Mouse (Mus musculus) stomach, embryonic 16.5 days (tissue): ENCODE results near the gene Slc43a2. TPM values are rescaled to one million over a fixed set of nuclear protein-coding genes. Genes with fewer than 3 reads are reported as not detected.
A peak's percentile ranks its signal among the peaks of the same experiment; 100 is the strongest.

Experiments
- ATAC-seq: fragments of 200-750 bp; cut with Nextera tagmentation; 2 replicates; pipeline ENCODE4 v1.8.0; 2017; ENCODE audit warnings: moderate number of reproducible peaks, moderate TSS enrichment; ENCODE audit not compliant: insufficient read depth, low FRiP score
- H3K27ac ChIP-seq: fragments of 300-500 bp; sonication (generic); 2 replicates; pipeline ENCODE4 v1.5.1; 2014; ENCODE audit warnings: low read length
- H3K27me3 ChIP-seq: fragments of 300-500 bp; sonication (generic); 2 replicates; pipeline ENCODE4 v1.6.1; 2014; ENCODE audit warnings: low read length, control low read depth, mixed read lengths; ENCODE audit not compliant: control insufficient read depth, insufficient read depth
- H3K36me3 ChIP-seq: fragments of 300-500 bp; sonication (generic); 2 replicates; pipeline ENCODE4 v1.6.1; 2014; ENCODE audit warnings: low read length; ENCODE audit not compliant: control insufficient read depth, insufficient read depth
- H3K4me1 ChIP-seq: fragments of 300-500 bp; sonication (generic); 2 replicates; pipeline ENCODE4 v1.6.1; 2014; ENCODE audit warnings: low read length, control low read depth, mixed read lengths; ENCODE audit not compliant: control insufficient read depth, insufficient read depth
- H3K4me2 ChIP-seq: fragments of 300-500 bp; sonication (generic); 2 replicates; pipeline ENCODE4 v1.6.1; 2014; ENCODE audit warnings: low read depth, low read length, mixed read lengths
- H3K4me3 ChIP-seq: fragments of 300-500 bp; sonication (generic); replicated peaks from 2 replicates; pipeline ENCODE4 v1.5.1; 2014; ENCODE audit warnings: mild to moderate bottlenecking, low read length
- H3K9ac ChIP-seq: fragments of 300-500 bp; sonication (generic); 2 replicates; pipeline ENCODE4 v1.6.1; 2014; ENCODE audit warnings: low read length
- H3K9me3 ChIP-seq: fragments of 300-500 bp; sonication (generic); replicated peaks from 2 replicates; pipeline ENCODE4 v1.6.1; 2016; ENCODE audit warnings: low read length, control low read depth; ENCODE audit not compliant: control insufficient read depth
- WGBS: fragments of 180-500 bp; shearing (Covaris S2); extraction: QIAGEN DNeasy Blood & Tissue Kit; methylation state at CpG from one replicate; pipeline ENCODE4 v1.1.7; 2014; 5-methylcytosine and 5-hydroxymethylcytosine counted together
- microRNA-seq: library from miRNA; unstranded; fragments of <30 nt; microRNA quantifications from one replicate; pipeline ENCODE4, GENCODE M21; 2016
- polyA plus RNA-seq: library from polyadenylated mRNA; unstranded; fragments of >200 nt; fragmentation: Nextera tagmentation; extraction: Ambion mirVana; gene quantifications from 2 replicates; pipeline ENCODE4 v1.2.1, GENCODE M21; 2015

The Slc43a2 gene
- polyA plus RNA-seq, 1 experiment from 2014 or later = 5.0 TPM

GRCm38 (mm10) chr11:75621426-75621825 is 89.9 kb downstream of the Slc43a2 start:
- H3K27ac ChIP-seq = peak overlapping the region; percentile 3; the same call in 1 of the 2 replicates
- 65% methylated on average over 2 of the region's 2 CpGs for WGBS
- no peaks in the 10 kb centered on the region for H3K9me3 ChIP-seq
- no peak for ATAC-seq
- peaks cover 32% of the 10 kb centered on the region for H3K36me3 ChIP-seq
- H3K27me3 ChIP-seq = no peaks in the 10 kb centered on the region
- no peak overlapping the region for H3K4me2 ChIP-seq
- peaks cover 5% of the 10 kb centered on the region; the same call in 1 of the 2 replicates for H3K4me1 ChIP-seq
- H3K4me3 ChIP-seq = no peak overlapping the region
- no peak overlapping the region for H3K9ac ChIP-seq

- no peak overlapping the region for H3K4me2 ChIP-seq
- H3K9me3 ChIP-seq = no peaks in the 10 kb centered on the region
- H3K4me3 ChIP-seq = no peak overlapping the region
- H3K9ac ChIP-seq = no peak overlapping the region
- H3K36me3 ChIP-seq = peaks cover 33% of the 10 kb centered on the region
- peaks cover 5% of the 10 kb centered on the region; the same call in 1 of the 2 replicates for H3K4me1 ChIP-seq
- no peak for ATAC-seq
- WGBS = 76% methylated on average over 2 of the region's 2 CpGs
- no peaks in the 10 kb centered on the region for H3K27me3 ChIP-seq
- no peak overlapping the region for H3K27ac ChIP-seq
Observed at GRCm38 (mm10) chr11:75622588-75623329, 91.3 kb downstream of the Slc43a2 start.

- Histone ChIP-seq H3K27me3 (no peaks in the 10 kb centered on the region), H3K27ac (peak overlapping the region; percentile 58), H3K4me3 (no peak overlapping the region), H3K4me1 (peaks cover 5% of the 10 kb centered on the region; the same call in 1 of the 2 replicates), H3K9me3 (no peaks in the 10 kb centered on the region), H3K4me2 (no peak overlapping the region), H3K9ac (no peak overlapping the region), H3K36me3 (peaks cover 39% of the 10 kb centered on the region)
- WGBS = 67% methylated on average over 2 of the region's 2 CpGs
- no peak for ATAC-seq
Observed at GRCm38 (mm10) chr11:75624102-75624554, 92.6 kb downstream of the Slc43a2 start.

GRCm38 (mm10) chr11:75625820-75626219 is 94.3 kb downstream of the Slc43a2 start:
- H3K27ac ChIP-seq = no peak overlapping the region
- WGBS = 93% methylated on average over 4 of the region's 4 CpGs
- H3K9ac ChIP-seq = no peak overlapping the region
- no peak overlapping the region for H3K4me3 ChIP-seq
- H3K9me3 ChIP-seq = no peaks in the 10 kb centered on the region
- H3K4me2 ChIP-seq = no peak overlapping the region
- H3K27me3 ChIP-seq = no peaks in the 10 kb centered on the region
- H3K4me1 ChIP-seq = peaks cover 10% of the 10 kb centered on the region; the same call in 1 of the 2 replicates
- ATAC-seq = no peak
- peaks cover 29% of the 10 kb centered on the region for H3K36me3 ChIP-seq

Small RNA genes lying within 50 kb of the gene (microRNA-seq; reads per million reads assigned to microRNA genes)
- gene Mir3971 = not detected

Other genes with a start within 250 kb of the Slc43a2 start
- 111 and 112 TPM in 2 replicates for gene Rpa1, start 183.4 kb upstream of the Slc43a2 start, polyA plus RNA-seq
- gene Smyd4, start 183.3 kb upstream of the Slc43a2 start, polyA plus RNA-seq = 8.1 and 9.8 TPM in 2 replicates
- gene Serpinf1, start 109.0 kb upstream of the Slc43a2 start, polyA plus RNA-seq = 60.2 and 72.8 TPM in 2 replicates
- 65.3 and 68.3 TPM in 2 replicates for gene Serpinf2, start 92.1 kb upstream of the Slc43a2 start, polyA plus RNA-seq
- gene Wdr81, start 77.0 kb upstream of the Slc43a2 start, polyA plus RNA-seq = 6.8 and 7.0 TPM in 2 replicates
- 22.7 and 22.9 TPM in 2 replicates for gene Tlcd2, start 70.0 kb upstream of the Slc43a2 start, polyA plus RNA-seq
- 42.4 and 43.8 TPM in 2 replicates for gene Prpf8, start 44.9 kb upstream of the Slc43a2 start, polyA plus RNA-seq
- gene Rilp, start 21.6 kb upstream of the Slc43a2 start, polyA plus RNA-seq = 1.4 and 1.7 TPM in 2 replicates
- 6.2 and 6.7 TPM in 2 replicates for gene Scarf1, start 18.2 kb upstream of the Slc43a2 start, polyA plus RNA-seq
- 59.1 and 63.1 TPM in 2 replicates for gene Pitpna, start 56.4 kb downstream of the Slc43a2 start, polyA plus RNA-seq
- gene Inpp5k, start 99.3 kb downstream of the Slc43a2 start, polyA plus RNA-seq = 20.6 and 24.2 TPM in 2 replicates
- 70.5 and 74.3 TPM in 2 replicates for gene Myo1c, start 118.8 kb downstream of the Slc43a2 start, polyA plus RNA-seq
- 106 and 107 TPM in 2 replicates for gene Crk, start 147.6 kb downstream of the Slc43a2 start, polyA plus RNA-seq
- 684 and 689 TPM in 2 replicates for gene Ywhae, start 201.2 kb downstream of the Slc43a2 start, polyA plus RNA-seq